Mouse (Mus musculus): Measurements from ENCODE around the gene AU022252. TPM values are rescaled to one million over a fixed set of nuclear protein-coding genes. Genes with fewer than 3 reads are reported as not detected.

AU022252 gene
- total RNA-seq, 2 experiments from 2014 or later: 24.2 to 24.7 TPM

- intact Hi-C loops (cut with DNase I): loop anchor here (5.0 to 10.0 kb wide), 4 partner anchors 46 to 419 kb away; partner anchors contain the start of genes Foxj3, Frg2f1 and Ybx1
Observed at GRCm38 (mm10) chr4:119245961-119246360, 13.4 kb upstream of the AU022252 start.

GRCm38 (mm10) chr4:119245556-119245955, 13.0 kb upstream of the AU022252 start:
- DNase-seq: no peak
- intact Hi-C loops (cut with DNase I): loop anchor here (5.0 to 10.0 kb wide), 4 partner anchors 47 to 419 kb away; partner anchors contain the start of genes Foxj3, Frg2f1 and Ybx1

More at GRCm38 (mm10) chr4:119245961-119246360, 13.4 kb upstream of the AU022252 start:
- DNase-seq: no peak

- DNase-seq: no peak
- intact Hi-C loops (cut with DNase I): loop anchor here (5.0 to 10.0 kb wide), 4 partner anchors 48 to 420 kb away; partner anchors contain the start of genes Foxj3, Frg2f1 and Ybx1
Observed at GRCm38 (mm10) chr4:119244468-119245240, 12.1 kb upstream of the AU022252 start.

GRCm38 (mm10) chr4:119242571-119242970, 10.1 kb upstream of the AU022252 start:
- DNase-seq: no peak
- intact Hi-C loops (cut with DNase I): loop anchor here (10.0 kb wide), 1 partner anchor 422 kb away; no protein-coding TSS in a partner anchor

- no peak for DNase-seq
- intact Hi-C loops (cut with DNase I): loop anchor here (10.0 kb wide), 1 partner anchor 423 kb away; no protein-coding TSS in a partner anchor
Observed at GRCm38 (mm10) chr4:119241664-119242063, 9.2 kb upstream of the AU022252 start.

DNA sequence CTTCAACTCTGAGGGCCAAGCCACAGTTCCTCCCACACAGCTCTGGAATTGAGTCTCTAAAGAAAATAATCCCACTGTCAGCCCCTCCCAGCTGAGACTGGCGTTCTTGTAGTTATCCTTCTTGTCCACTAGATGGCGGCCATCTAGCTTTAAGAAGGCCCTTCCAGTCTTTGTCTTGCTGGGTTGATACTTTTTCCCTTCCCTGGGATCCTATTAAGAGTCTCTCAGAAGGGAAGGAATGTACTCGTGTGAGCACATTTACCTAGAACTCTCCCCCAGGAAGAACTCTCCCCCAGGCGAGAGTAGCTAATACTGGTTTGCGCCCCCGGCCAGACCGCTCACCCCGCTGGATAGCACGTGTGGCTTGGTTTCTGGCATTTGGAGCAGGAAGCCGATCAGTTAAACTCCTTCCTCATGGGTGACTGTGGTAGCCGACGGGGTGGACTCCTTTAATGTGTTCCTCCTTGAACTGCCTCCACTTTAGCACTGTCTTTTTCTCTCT, 6.7 kb upstream of the AU022252 start:
- intact Hi-C loops (cut with DNase I): loop anchor here (5.0 kb wide), 1 partner anchor 83 kb away; the partner anchor contains the start of gene Ppih
- no peak for DNase-seq

GRCm38 (mm10) chr4:119238661-119239060, 6.1 kb upstream of the AU022252 start:
- intact Hi-C loops (cut with DNase I): loop anchor here (5.0 kb wide), 1 partner anchor 84 kb away; the partner anchor contains the start of gene Ppih
- DNase-seq: no peak

- intact Hi-C loops (cut with DNase I): no loop called here
- no peak for DNase-seq
Observed at GRCm38 (mm10) chr4:119234348-119234747, 1.8 kb upstream of the AU022252 start.

DNA sequence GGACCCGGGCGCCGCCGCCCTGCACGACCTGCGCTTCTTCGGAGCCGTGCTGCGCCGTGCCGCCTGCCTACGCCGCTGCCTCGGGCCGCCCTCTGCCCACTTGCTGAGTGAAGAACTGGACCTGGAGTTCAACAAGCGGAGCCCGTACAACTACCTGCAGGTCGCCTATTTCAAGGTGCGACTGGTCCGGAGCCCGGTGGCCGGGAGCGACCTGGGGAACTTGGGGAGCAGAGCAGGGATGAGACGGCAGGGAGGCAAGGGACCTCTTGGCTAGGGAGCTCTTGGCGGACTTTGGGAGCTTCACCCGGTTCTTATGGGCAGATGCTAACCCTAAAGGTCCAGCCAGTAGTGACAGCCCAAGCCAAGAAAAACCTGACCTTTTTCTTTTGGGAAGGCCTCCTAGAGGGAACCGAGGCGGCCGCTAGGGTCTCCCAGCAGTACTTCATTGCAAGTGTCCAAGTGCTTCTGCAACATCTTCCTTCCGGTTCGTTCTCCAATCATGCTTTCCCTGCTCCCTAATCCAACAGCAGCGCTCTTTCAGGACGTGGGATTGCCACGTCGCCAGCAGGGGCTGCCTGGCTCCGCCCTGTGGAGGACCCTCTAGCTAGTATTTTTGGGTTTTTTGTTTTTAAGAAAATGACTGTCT, 867 bp upstream of the AU022252 start:
- intact Hi-C loops (cut with DNase I): no loop called here
- DNase-seq: peak in 1 of 2 experiments; percentile 42

- intact Hi-C loops (cut with DNase I): no loop called here
- DNase-seq: no peak
Observed at GRCm38 (mm10) chr4:119226751-119227150, 5.8 kb downstream of the AU022252 start.

- DNase-seq: no peak
- intact Hi-C loops (cut with DNase I): no loop called here
Observed at GRCm38 (mm10) chr4:119225719-119226118, 6.8 kb downstream of the AU022252 start.

GRCm38 (mm10) chr4:119224534-119224933, 8.0 kb downstream of the AU022252 start:
- no peak for DNase-seq
- intact Hi-C loops (cut with DNase I): no loop called here

DNA sequence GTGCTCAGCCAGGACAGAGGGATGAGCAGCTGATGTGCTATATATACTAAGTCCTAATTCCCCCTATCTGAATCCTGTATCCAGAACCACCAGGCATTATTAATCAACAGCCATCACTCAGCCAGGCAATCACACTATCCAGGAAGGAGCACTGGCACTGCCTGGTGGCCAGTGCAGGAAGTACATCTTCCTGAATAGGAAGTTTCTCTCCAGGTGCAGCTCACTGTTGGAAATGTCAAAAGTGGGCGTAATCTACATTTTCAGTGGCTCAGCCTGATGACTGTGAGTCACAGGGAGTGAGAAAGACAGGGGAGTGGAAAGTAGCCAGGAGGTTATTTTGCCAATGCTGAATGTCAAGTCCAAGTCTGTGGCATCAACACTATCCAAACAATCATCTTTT, 8.8 kb downstream of the AU022252 start:
- intact Hi-C loops (cut with DNase I): no loop called here
- DNase-seq: no peak

GRCm38 (mm10) chr4:119218169-119218568, 14.3 kb downstream of the AU022252 start, which contains the start of gene Tmem269:
Gene Tmem269 (minus strand): TSS chr4:119218217.
- DNase-seq: no peak
- intact Hi-C loops (cut with DNase I): no loop called here

DNA sequence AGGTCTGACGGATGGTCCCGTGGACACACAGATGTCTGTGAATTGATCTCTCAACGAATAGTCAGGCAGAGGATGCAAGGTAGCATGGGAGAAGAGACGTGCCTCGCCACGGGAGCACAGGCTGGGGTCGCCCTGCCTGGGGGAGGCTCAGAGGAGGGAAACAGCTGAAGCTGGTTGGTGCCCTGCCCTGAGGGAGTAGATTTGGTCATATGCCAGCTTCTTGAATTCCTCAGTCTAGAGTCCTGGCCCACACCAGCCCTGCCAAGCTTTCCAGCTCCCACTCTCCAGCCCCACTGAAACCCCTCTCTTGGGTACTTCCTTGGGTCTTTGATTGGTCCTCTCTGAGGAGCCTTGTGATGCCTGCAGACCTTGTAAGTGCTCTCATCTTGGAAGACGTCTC, 15.8 kb downstream of the AU022252 start:
- intact Hi-C loops (cut with DNase I): no loop called here
- DNase-seq: no peak

DNA sequence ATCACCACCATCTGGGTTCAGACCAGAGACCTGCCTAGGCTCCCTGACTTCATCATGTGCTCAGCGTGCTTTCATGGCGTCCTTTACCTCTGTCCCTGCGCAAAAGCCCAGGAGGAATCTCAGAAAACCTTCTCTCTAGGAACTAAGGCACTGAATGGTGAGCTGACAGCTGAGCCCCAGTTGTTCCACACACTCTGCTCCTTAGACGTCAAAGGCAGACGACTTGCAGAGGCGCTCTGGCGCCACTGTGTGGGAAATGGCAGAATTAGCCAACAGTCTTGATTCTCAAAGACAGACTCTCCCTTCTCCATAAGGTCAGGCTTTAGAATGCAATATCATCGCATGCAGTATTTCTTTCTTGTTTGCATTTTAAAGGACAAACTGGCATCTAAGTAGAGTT, 27.8 kb downstream of the AU022252 start:
- intact Hi-C loops (cut with DNase I): loop anchor here (5.0 kb wide), 1 partner anchor 37 kb away; no protein-coding TSS in a partner anchor
- DNase-seq: peak; percentile 26 to 31

DNA sequence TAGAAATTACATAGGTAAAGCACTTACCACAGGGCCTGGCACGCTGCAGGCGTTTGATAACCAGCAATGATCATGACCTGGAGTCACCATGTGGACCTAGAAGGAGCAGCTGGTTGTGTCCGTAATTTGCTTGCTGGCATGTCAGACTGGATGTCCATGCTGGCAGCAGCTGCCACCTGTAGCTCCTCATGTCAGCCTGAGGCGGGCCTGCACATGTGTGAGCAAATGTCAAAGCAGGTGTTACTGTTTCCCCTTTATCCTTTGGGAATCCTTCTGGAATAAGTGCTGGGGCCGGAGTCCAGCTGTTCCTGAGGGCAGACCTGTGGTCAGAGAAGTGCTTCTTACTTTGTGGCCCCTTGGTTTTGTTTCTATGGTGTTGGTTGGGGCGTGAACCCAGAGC, 34.4 kb downstream of the AU022252 start:
- intact Hi-C loops (cut with DNase I): no loop called here
- DNase-seq: no peak

- intact Hi-C loops (cut with DNase I): no loop called here
- DNase-seq: no peak
Observed at GRCm38 (mm10) chr4:119195582-119196320, 36.8 kb downstream of the AU022252 start.

DNA sequence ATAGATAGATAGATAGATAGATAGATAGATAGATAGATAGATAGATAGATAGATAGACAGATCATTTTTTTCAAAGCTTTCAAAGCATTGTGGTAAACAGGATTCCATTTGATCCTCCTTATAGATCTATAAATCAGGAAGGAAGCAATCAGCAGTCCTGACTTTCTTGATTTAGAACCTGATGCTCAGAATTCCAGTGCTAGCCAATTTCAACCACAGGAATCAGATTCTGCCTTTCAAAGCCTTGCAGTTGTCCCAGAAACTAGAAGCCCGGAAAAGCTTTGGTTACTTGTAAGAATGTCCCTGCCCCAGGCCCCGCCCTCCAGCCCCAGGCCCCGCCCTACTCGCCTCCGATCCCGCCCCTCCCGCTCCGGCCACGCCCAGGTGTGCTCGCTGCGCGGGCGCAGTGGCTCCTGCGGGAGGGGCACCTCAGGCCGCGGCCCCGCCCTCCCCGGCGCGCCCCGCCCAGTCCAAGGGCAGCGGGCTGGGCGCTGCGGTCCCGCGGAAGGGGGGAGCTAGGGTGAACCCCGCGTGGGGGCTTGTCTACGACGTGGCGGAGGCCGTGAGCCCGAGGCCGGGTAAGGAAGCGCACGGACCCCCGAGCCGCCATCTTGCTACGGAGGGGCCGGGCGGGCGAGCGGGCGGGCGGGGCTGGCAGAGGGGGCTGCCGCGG, 37.5 kb downstream of the AU022252 start, which contains the start of gene Svbp:
Gene Svbp, plus strand, starts transcription at position 398 of the 673 bp plus-strand sequence.
- peak; percentile 77 to 83 for DNase-seq
- intact Hi-C loops (cut with DNase I): no loop called here

- intact Hi-C loops (cut with DNase I): no loop called here
- no peak for DNase-seq
Observed at GRCm38 (mm10) chr4:119192757-119193156, 39.8 kb downstream of the AU022252 start.
